Mouse (Mus musculus) spleen, adult 12 weeks (tissue): ENCODE measurements around the gene Tymp.

Experiments used
- DNase-seq: peaks from one replicate; pipeline ENCODE4 v3.0.0; 2022; ENCODE audit warnings: low spot score

Gene Tymp

GRCm38 (mm10) chr15:89376957-89377356, at the start of gene Tymp:
TSS of gene Tymp (minus strand) at chr15:89377039.
- DNase-seq, result no peak

GRCm38 (mm10) chr15:89425711-89426121, 48.9 kb upstream of the Tymp start, which contains the start of gene Cpt1b:
TSS of gene Cpt1b (minus strand) at chr15:89425863.
- DNase-seq, result no peak

GRCm38 (mm10) chr15:89424621-89425020, 47.8 kb upstream of the Tymp start:
- DNase-seq, result no peak

GRCm38 (mm10) chr15:89421938-89422337, 45.1 kb upstream of the Tymp start:
- DNase-seq, result no peak

- DNase-seq, result no peak
Measured at GRCm38 (mm10) chr15:89415282-89415681, 38.4 kb upstream of the Tymp start.

GRCm38 (mm10) chr15:89410118-89410517, 33.3 kb upstream of the Tymp start, which contains the start of gene Syce3:
TSS of gene Syce3 (minus strand) at chr15:89410503.
- no peak for DNase-seq

- DNase-seq, result no peak
Measured at GRCm38 (mm10) chr15:89406691-89407090, 29.9 kb upstream of the Tymp start.

- no peak for DNase-seq
Measured at GRCm38 (mm10) chr15:89404831-89405623, 28.2 kb upstream of the Tymp start.

GRCm38 (mm10) chr15:89402471-89402870, 25.6 kb upstream of the Tymp start:
- DNase-seq, result no peak

GRCm38 (mm10) chr15:89399716-89400115, 22.9 kb upstream of the Tymp start:
- DNase-seq, result no peak

GRCm38 (mm10) chr15:89398146-89398545, 21.3 kb upstream of the Tymp start:
- DNase-seq, result no peak

- no peak for DNase-seq
Measured at GRCm38 (mm10) chr15:89396883-89397282, 20.0 kb upstream of the Tymp start.

- DNase-seq, result no peak
Measured at GRCm38 (mm10) chr15:89390081-89390480, 13.2 kb upstream of the Tymp start.

GRCm38 (mm10) chr15:89387127-89387526, 10.3 kb upstream of the Tymp start:
- no peak for DNase-seq

GRCm38 (mm10) chr15:89384617-89385016, 7.8 kb upstream of the Tymp start, which contains the start of gene Klhdc7b:
TSS of gene Klhdc7b (plus strand) at chr15:89384917.
- DNase-seq, result no peak

- DNase-seq, result peak; percentile 45
Measured at GRCm38 (mm10) chr15:89379429-89379828, 2.6 kb upstream of the Tymp start.

GRCm38 (mm10) chr15:89378831-89379401, 2.1 kb upstream of the Tymp start, which contains the start of gene Odf3b:
TSS of gene Odf3b (minus strand) at chr15:89379282.
- DNase-seq, result no peak

GRCm38 (mm10) chr15:89377938-89378828, 1.3 kb upstream of the Tymp start:
- DNase-seq, result no peak

GRCm38 (mm10) chr15:89377362-89377761, 523 bp upstream of the Tymp start:
- no peak for DNase-seq

- DNase-seq, result no peak
Measured at GRCm38 (mm10) chr15:89376040-89376439, 799 bp downstream of the Tymp start.

- no peak for DNase-seq
Measured at GRCm38 (mm10) chr15:89374801-89375534, 1.9 kb downstream of the Tymp start.

- DNase-seq, result no peak
Measured at GRCm38 (mm10) chr15:89374340-89374739, 2.5 kb downstream of the Tymp start.
